Mouse (Mus musculus) retina, postnatal 7 days (tissue): ENCODE data around the gene Dab1.

Experiments used
- DNase-seq: peaks from one replicate; pipeline ENCODE4 v3.0.0-alpha.2; 2012; ENCODE audit warnings: low read depth, low spot score

The Dab1 gene

DNA sequence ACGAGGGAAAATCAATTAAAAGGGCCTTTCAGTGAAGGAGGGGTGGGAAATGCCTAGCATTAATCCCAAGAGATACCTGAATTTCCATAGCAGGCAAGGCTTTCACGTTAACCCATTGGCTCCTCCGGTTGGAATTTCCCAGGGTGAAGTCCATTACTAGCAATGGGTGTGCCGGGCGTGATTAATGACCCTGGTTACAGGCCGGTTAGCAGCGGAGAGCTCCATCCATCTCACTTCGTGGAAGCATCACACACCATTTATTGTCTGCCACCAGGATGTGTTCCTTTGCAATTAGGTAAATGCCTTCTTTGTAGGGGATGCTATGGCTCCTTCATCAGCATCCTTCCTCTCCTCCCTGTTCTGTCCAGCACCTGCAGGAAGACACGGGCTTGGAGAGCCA, 350.7 kb downstream of the Dab1 start:
- DNase-seq = no peak

DNA sequence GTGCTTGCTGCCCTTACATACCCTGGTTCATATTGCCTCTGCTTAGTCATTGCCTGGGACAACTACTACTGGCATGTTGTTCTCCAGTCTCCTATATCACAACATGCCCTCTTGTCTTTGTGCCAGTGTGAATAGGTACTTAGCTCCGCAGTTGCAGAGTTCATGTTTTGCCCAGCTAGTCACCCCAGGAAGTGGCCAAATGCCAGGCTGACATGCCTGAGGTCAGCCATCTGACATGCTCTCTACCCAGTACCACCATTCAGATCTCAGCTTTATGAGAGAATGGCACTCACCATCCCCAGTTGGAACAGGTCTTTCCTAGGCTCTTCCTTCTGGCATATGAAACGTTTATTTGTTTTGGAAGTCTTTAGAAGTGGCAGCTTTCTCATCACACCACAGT, 355.4 kb downstream of the Dab1 start:
- no peak for DNase-seq

- no peak for DNase-seq
These were observed 355.8 kb downstream of the Dab1 start for GRCm38 (mm10) chr4:103974946-103975345.

DNA sequence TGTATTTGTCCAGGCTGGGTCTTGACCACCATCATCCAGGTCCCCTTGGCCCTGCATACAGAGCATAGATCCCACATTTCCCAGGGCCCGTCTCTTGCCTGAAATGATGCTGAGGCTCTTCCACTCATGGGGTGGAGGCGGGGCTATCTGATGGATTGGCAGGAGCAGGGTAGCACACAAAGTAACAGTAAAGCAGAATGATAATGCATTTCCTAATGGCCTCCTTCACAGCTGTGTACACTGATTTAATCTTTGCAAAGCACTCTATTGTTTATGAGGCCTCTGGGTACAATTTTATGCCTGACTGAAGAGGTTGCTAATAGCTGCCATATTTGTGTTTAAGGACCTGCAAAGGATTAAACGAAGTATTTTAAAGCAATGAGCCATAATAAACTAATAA, 374.7 kb downstream of the Dab1 start:
- no peak for DNase-seq

DNA sequence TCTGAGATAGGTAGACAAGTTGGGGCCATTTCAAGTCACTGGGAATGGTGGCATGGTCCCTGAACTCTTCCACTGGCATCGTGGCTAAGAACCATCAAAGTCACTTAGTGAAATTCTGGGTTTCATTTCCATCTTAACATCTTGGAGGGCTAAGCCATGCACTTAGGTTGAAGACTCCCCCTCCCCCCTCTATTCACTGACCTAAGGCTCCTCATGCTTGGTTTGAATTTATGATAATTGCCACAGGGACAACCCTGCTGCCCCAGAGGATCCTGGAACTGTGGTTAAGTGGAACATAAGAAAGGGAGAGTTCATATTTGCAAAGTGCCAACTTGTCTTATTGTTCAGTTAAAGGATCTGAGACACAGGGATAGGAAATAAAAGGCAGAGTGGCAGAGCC, 375.2 kb downstream of the Dab1 start:
- DNase-seq = no peak

DNA sequence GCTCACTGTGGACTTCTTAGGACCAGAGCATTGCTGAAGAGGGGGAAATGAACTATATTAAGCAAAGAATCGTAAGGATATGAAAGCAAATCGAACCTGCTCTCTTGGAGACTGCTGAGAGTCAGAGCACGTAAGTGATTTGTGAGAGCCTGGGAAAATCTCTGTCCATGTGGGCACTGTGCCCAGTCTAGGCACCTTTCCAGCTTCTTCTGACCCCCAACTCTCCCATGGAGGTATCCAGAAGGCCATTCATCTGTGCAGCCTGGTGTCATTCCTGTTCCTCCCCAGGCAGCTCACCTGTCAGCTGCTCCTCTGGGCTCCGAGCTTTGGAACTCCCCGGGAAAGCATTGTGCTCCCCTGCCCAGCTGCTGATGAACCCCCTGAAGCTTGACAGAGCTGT, 389.2 kb downstream of the Dab1 start:
- DNase-seq = no peak

DNA sequence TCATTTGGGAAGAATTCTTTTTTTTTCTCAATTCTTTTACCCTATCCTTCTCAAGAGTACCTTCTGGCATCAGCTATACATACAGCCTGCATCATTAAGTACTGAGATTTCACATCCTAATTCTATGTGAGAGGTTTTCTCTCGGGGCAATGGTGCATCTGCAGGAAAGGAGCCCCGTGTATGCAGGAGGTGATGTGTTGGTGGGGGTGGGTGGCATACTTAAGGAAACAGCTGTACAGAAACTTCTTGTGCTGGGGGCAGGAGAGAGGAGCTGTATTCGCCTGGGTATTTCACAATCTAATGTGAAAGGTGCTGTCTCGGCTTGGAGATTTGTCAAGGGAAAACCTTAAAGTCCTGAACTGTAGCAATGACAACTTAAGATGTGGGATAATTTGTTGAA, 392.5 kb downstream of the Dab1 start:
- no peak for DNase-seq

- DNase-seq = no peak
These were observed 393.0 kb downstream of the Dab1 start for GRCm38 (mm10) chr4:104012150-104012549.

DNA sequence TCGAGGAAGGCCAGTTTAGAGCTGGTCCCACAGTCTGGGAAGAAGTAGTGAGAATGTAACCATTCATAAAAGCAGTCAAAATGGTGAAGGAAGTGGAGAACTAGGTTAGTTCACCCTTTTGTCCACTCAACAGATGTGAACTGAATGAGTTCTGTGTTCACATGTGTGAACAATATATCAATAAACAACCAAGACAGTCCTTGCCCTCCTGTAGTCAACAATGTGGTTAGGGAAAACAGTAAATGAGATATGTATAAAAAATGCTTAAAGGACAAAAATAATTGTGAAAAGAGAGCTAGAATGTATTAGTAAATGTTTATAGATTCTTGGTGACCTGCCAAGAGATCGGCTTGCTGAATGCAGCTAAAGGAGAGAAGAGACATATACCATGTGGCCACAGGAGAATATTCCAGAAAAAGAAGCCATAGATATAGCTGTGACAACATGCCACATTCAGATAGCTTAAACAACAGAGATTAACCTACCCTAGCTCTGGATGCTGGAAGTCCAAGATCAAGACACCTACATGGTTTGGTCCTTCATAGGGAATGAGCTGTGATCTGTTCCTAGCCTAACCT, 406.0 kb downstream of the Dab1 start:
- DNase-seq = no peak

DNA sequence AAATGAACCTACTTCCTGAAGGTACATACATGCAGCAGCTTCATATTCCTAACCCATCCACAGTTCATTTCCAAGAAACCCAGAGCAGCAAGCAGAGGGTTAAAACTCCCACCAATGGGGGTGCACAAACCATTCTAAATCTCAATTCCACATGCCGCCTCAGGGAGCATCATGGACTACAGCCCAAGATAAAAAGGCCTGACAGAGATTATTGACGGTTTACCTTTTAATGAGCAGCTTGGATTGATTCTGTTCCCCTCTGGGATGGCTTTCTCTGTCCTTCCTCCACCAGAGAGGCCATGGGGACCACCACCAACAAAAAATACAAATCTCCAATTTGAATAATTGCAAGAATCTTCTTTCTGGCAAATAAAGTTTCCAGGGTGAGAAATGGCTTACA, 407.7 kb downstream of the Dab1 start:
- DNase-seq = no peak

DNA sequence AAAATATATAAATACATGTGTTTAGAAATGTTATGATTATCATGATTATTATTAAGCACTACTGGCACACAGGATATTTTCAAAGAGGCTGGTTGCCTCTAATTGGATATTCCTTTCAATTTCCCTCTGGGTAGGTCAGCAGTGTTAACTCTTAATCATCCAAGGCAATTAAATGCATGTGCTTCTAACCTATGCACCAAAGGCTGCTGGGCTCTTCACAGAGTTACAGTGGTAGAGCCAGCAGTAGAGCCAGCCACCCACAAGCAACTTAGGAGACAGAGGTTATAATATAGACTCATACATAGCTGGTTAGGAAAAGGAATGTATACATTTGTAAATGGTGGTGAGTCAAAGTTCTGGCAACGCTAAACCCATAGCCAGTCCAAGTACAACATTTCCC, 408.1 kb downstream of the Dab1 start:
- DNase-seq = no peak

GRCm38 (mm10) chr4:104036091-104036490, 416.9 kb downstream of the Dab1 start:
- no peak for DNase-seq

DNA sequence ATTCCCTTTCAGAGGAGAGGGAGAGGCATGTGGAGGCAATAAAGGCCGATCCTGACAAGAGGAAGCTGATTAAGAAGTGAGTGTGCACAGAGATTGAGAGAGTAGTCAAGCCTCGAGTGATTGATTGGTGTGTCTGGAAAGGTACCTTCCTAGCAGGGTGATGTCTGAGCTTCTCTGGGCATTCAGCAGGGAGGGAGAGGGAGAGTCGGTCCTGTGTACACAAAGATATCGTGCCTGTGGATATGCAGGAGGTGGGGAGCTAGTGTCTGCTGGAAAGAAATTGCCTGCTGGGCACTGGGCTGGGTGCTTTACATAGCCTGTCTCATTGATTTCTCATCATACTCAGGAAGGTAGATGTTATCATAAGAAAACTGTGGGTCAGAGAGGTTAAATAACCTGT, 420.4 kb downstream of the Dab1 start:
- DNase-seq = no peak

GRCm38 (mm10) chr4:104043441-104043840, 424.3 kb downstream of the Dab1 start:
- no peak for DNase-seq

- DNase-seq = no peak
These were observed 425.5 kb downstream of the Dab1 start for GRCm38 (mm10) chr4:104044634-104045033.

GRCm38 (mm10) chr4:104047966-104048804, 429.0 kb downstream of the Dab1 start:
- no peak for DNase-seq

- DNase-seq = no peak
These were observed 438.0 kb downstream of the Dab1 start for GRCm38 (mm10) chr4:104057116-104057515.

GRCm38 (mm10) chr4:104059569-104059968, 440.4 kb downstream of the Dab1 start:
- DNase-seq = no peak

- no peak for DNase-seq
These were observed 443.2 kb downstream of the Dab1 start for GRCm38 (mm10) chr4:104062356-104062755.

GRCm38 (mm10) chr4:104066901-104067300, 447.7 kb downstream of the Dab1 start:
- no peak for DNase-seq

DNA sequence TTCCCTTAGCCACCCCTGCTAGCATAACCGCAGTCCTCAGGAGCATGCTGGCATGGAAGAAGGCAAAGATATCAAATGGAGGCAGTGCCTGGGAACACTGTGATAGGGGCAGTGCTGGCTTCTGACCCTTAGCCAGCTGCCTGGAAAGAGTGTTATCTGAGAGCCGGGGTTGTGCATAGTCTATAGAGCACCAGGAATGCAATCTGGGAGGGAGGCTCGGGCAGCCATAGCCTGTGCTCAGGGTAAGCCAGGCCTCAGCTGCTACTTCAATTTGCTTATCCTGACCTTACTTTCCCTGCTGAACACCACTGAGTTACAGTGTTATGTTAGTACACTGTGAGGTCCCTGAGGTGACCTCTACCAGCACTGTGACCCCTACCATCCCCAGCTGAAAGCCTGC, 448.6 kb downstream of the Dab1 start:
- DNase-seq = no peak

GRCm38 (mm10) chr4:104071296-104071695, 452.1 kb downstream of the Dab1 start:
- no peak for DNase-seq

DNA sequence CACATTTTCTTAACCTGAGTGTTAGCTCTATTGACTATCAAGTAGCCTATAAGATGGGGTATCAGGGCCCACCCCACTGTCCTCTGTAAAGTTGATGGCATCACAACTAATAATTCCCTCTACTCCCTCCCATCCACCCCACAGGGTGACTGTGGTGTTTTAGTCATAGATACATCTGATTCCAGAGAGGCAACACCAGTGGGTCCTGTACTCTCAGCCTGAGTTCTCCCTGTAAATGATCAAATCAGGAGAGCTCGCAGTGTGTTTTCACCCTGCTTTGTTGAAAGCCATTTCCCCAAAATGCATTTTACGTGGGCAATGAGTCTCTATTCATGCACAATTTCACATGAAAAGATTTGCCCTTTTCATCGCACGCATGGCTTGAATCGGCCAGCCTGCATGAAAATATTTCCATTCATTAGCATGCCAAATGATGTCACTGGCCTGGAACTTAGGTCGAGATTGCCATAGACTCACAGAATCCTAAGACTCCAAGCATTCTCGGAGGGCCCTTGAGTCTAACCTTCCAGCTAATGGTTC, 454.8 kb downstream of the Dab1 start:
- peak; percentile 11 for DNase-seq
